Mouse (Mus musculus) liver, adult 10 weeks (tissue): Measurements from ENCODE around the gene Tlk1. TPM values are rescaled to one million over a fixed set of nuclear protein-coding genes. Genes with fewer than 3 reads are reported as not detected.

Experiments used
- polyA plus RNA-seq: library from polyadenylated mRNA; stranded (reverse); fragments of 350-450 nt; fragmentation: Illumina TruSeq; extraction: RNeasy Lipid Tissue Mini Kit (QIAGEN cat#74804); gene quantifications from one replicate; pipeline ENCODE4 v1.2.3, GENCODE M21; 2014; ENCODE audit warnings: low read depth, low replicate concordance

Gene Tlk1
- polyA plus RNA-seq = 55.3 TPM

DNA sequence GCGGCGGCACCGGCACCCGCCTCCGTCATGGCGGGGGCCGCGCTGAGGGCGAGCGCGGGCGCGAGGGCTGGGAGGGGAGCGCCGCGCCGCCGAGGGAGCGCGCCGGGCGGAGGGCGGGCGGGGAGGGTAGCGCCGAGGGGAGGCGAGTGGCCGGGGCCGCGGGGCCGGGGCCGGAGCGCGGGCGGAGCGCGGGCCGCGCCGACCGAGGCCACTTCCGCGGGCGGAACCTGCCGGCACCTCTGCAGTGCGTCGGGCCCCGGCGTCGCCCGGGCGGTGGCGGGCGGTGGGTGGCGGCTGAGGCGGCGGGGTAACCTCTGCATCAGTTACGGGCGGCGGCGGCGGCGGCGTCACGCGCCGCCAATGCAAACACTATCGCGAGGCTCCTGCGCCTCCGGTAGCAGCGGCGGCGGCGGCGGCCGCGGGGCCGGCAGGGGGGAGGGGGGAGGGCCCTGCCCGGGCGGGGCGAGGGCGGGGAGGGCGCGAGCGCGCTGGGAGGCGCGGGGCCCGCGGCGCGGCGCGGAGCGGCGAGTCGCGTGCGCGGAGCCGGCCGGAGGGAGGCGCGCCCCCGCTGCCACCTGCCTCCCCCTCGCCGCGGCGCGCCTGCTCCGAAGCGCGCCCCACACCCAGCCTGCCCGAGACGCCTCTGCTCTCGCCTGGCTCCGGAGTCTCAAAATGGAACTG is at the start of gene Tlk1:
Gene Tlk1, minus strand, starts transcription at position 358 of the 681 bp plus-strand sequence.

Other genes with a start within 250 kb of the Tlk1 start
- 61.8 TPM for gene Gorasp2, start 164.2 kb downstream of the Tlk1 start, polyA plus RNA-seq
- gene Gm26558, start 163.6 kb downstream of the Tlk1 start, polyA plus RNA-seq = not detected
- 11.3 TPM for gene Dcaf17, start 229.6 kb upstream of the Tlk1 start, polyA plus RNA-seq
- gene Mettl8, start 229.9 kb upstream of the Tlk1 start, polyA plus RNA-seq = 14.0 TPM